Mouse (Mus musculus): ENCODE data around the gene Isl2. TPM values are rescaled to one million over a fixed set of nuclear protein-coding genes. Genes with fewer than 3 reads are reported as not detected.

The Isl2 gene
- total and polyA plus RNA-seq, 3 experiments, result not detected

GRCm38 (mm10) chr9:55560960-55561359 lies 22.5 kb downstream of the Isl2 start:
- Histone ChIP-seq H3K36me3 (ENCODE audit: control insufficient read depth in 1 of 2, insufficient read depth in 2 of 2, low read length in 2 of 2) (no peaks in the 10 kb centered on the region), H3K27ac (ENCODE audit: control insufficient read depth, low read depth, low read length) (no peak overlapping the region), H3K79me2 (ENCODE audit: control insufficient read depth, insufficient read depth, low read length, poor library complexity) (no peaks in the 10 kb centered on the region), H3K27me3 (ENCODE audit: control insufficient read depth in 1 of 2, insufficient read depth in 2 of 2, low read length in 2 of 2) (no peaks in the 10 kb centered on the region), H3K9ac (ENCODE audit: control insufficient read depth, low read depth, low read length, poor library complexity, severe bottlenecking) (no peak overlapping the region), H3K4me1 (ENCODE audit: control insufficient read depth in 1 of 2, insufficient read depth in 2 of 2, low read length in 2 of 2) (no peaks in the 10 kb centered on the region), H3K9me3 (replicated peaks; ENCODE audit: insufficient read depth, low read length) (no peaks in the 10 kb centered on the region), H3K4me3 (ENCODE audit: control insufficient read depth in 1 of 2, insufficient read depth in 1 of 2, low read depth in 2 of 2, low read length in 2 of 2) (no peak overlapping the region)
- no peak for DNase-seq (ENCODE audit: low read depth, low spot score)
- TF ChIP-seq MAFK (IDR thresholded peaks at IDR 0.05; ENCODE audit: borderline replicate concordance, low read depth, low read length) (no peak), MEF2A (IDR thresholded peaks at IDR 0.05; ENCODE audit: extremely low read depth, insufficient replicate concordance, low read depth, low read length, poor library complexity, severe bottlenecking) (no peak), ETS1 (IDR thresholded peaks at IDR 0.05; ENCODE audit: low read depth, low read length) (no peak), SIN3A (IDR thresholded peaks at IDR 0.05; ENCODE audit: low read length) (no peak), BHLHE40 (IDR thresholded peaks at IDR 0.05; ENCODE audit: borderline replicate concordance, low read depth, low read length) (no peak), POLR2AphosphoS2 (IDR thresholded peaks at IDR 0.05; ENCODE audit: low read length) (no peak), MXI1 (IDR thresholded peaks at IDR 0.05; ENCODE audit: low read depth, low read length) (no peak), NRF1 (IDR thresholded peaks at IDR 0.05; ENCODE audit: insufficient read depth, low read depth, low read length, poor library complexity, severe bottlenecking) (no peak), GABPA (IDR thresholded peaks at IDR 0.05; ENCODE audit: low read depth, low read length) (no peak), USF1 (IDR thresholded peaks at IDR 0.05; ENCODE audit: low read depth, low read length) (no peak), POLR2AphosphoS5 (IDR thresholded peaks at IDR 0.05; ENCODE audit: borderline replicate concordance, low read depth, low read length) (no peak), UBTF (IDR thresholded peaks at IDR 0.05; ENCODE audit: borderline replicate concordance, insufficient read depth, low read depth, low read length) (no peak)

- no peaks in the 10 kb centered on the region for H3K79me2 ChIP-seq (ENCODE audit: control insufficient read depth, insufficient read depth, low read length, poor library complexity)
- H3K9me3 ChIP-seq (replicated peaks; ENCODE audit: insufficient read depth, low read length), result no peaks in the 10 kb centered on the region
- H3K36me3 ChIP-seq (ENCODE audit: control insufficient read depth in 1 of 2, insufficient read depth in 2 of 2, low read length in 2 of 2), result no peaks in the 10 kb centered on the region
- TF ChIP-seq TBP (IDR thresholded peaks at IDR 0.05; ENCODE audit: low read depth, low read length) (no peak), ZNF384 (IDR thresholded peaks at IDR 0.05; ENCODE audit: low read depth, low read length) (no peak), GABPA (IDR thresholded peaks at IDR 0.05; ENCODE audit: low read depth, low read length) (no peak), ZC3H11A (IDR thresholded peaks at IDR 0.05; ENCODE audit: low read depth, low read length) (no peak), SMC3 (IDR thresholded peaks at IDR 0.05; ENCODE audit: low read depth, low read length) (no peak), ELF1 (IDR thresholded peaks at IDR 0.05; ENCODE audit: low read depth, low read length) (no peak)
- H3K4me1 ChIP-seq (ENCODE audit: control insufficient read depth in 1 of 2, insufficient read depth in 2 of 2, low read length in 2 of 2), result no peaks in the 10 kb centered on the region
- no peak overlapping the region for H3K27ac ChIP-seq (ENCODE audit: control insufficient read depth, low read depth, low read length)
- H3K9ac ChIP-seq (ENCODE audit: control insufficient read depth, low read depth, low read length, poor library complexity, severe bottlenecking), result no peak overlapping the region
- H3K27me3 ChIP-seq (ENCODE audit: control insufficient read depth in 1 of 2, insufficient read depth in 2 of 2, low read length in 2 of 2), result no peaks in the 10 kb centered on the region
- no peak overlapping the region for H3K4me3 ChIP-seq (ENCODE audit: control insufficient read depth in 1 of 2, insufficient read depth in 1 of 2, low read depth in 2 of 2, low read length in 2 of 2)
- no peak for DNase-seq (ENCODE audit: low read depth, low spot score)
These were observed 30.1 kb downstream of the Isl2 start for GRCm38 (mm10) chr9:55568466-55569159.
